Mouse (Mus musculus): ENCODE data around the gene Rnls.
A peak's percentile ranks its signal among the peaks of the same experiment; 100 is the strongest.

DNA sequence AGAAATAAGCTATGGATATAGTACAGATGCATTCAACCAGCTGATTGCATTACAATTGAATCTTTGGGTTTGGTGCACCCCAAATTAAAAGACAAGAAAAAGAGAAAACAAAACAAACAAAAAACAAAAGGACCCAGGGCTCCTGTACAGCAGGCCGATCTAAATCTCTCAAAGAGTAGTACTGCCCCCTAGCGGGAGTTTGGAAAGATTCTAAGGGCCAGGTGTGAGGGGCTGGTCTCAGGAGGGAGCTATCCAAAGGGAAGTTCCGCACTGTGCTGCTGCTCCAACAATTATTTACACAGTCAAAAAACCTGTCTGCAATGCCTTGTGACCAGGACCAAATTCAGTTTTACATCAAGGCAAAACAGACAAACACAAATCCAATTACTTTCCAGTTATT, 165.1 kb downstream of the Rnls start:
- TF ChIP-seq CTCF (IDR thresholded peaks at IDR 0.05) (peak; percentile 94), POLR2A (IDR thresholded peaks at IDR 0.05; ENCODE audit: insufficient read depth, low read depth, low read length) (no peak)

Measured in heart, adult 2 months (tissue).